Mouse (Mus musculus): ENCODE data around the gene Hmga1.

- TF ChIP-seq POLR2A (IDR thresholded peaks at IDR 0.05; ENCODE audit: borderline replicate concordance, extremely low read depth, low read depth, low read length): no peak
- TF ChIP-seq CTCF (IDR thresholded peaks at IDR 0.05; ENCODE audit: insufficient read depth, low read length): no peak
These were observed 55.7 kb downstream of the Hmga1 start for GRCm38 (mm10) chr17:27611994-27612393.
